Mouse (Mus musculus) CH12.LX (cell line): ENCODE data around the gene Unc93b1.

Experiments used
- BHLHE40 ChIP-seq: IDR thresholded peaks from 2 replicates; pipeline ENCODE4 v1.6.1; 2011; ENCODE audit warnings: mild to moderate bottlenecking, low read depth, low read length, improper control_type of control experiment
- CTCF ChIP-seq, 2 experiments: IDR thresholded peaks in 1 of 2; conservative IDR thresholded peaks in 1 of 2; 2 replicates each; pipeline ENCODE4 v1.5.1; 2011 to 2012; ENCODE audit warnings: low read depth in 2 of 2, low read length in 2 of 2, improper control_type of control experiment in 1 of 2, inconsistent platforms in 1 of 2, mild to moderate bottlenecking in 1 of 2, moderate library complexity in 1 of 2
- MAFK ChIP-seq: IDR thresholded peaks from 2 replicates; pipeline ENCODE4 v1.6.1; 2011; ENCODE audit warnings: low read length, improper control_type of control experiment; ENCODE audit not compliant: insufficient replicate concordance
- POLR2A ChIP-seq: IDR thresholded peaks from 2 replicates; pipeline ENCODE4 v1.6.1; 2011; ENCODE audit warnings: low read depth, mild to moderate bottlenecking, improper control_type of control experiment, low read length
- ZNF384 ChIP-seq: IDR thresholded peaks from 2 replicates; pipeline ENCODE4 v1.6.1; 2012; ENCODE audit warnings: low read depth, low read length, improper control_type of control experiment, inconsistent platforms

- TF ChIP-seq ZNF384 (no peak), BHLHE40 (no peak), POLR2A (no peak), CTCF (conservative IDR thresholded peaks at IDR 0.05 in 1 of 2, IDR thresholded peaks at IDR 0.05 in 1 of 2; ENCODE audit: low read depth in 2 of 2, low read length in 2 of 2) (no peak), MAFK (no peak)
These were observed 32.3 kb downstream of the Unc93b1 start for GRCm38 (mm10) chr19:3967258-3967657.
